Mouse (Mus musculus): ENCODE results near the gene Gm20388.

The Gm20388 gene

GRCm38 (mm10) chr8:123655351-123655779 is 3744.7 kb downstream of the Gm20388 start:
- DNase-seq, result peak; percentile 20

GRCm38 (mm10) chr8:123657826-123658225 is 3747.2 kb downstream of the Gm20388 start:
- no peak for DNase-seq

GRCm38 (mm10) chr8:123659469-123660057 is 3748.9 kb downstream of the Gm20388 start:
- no peak for DNase-seq

- DNase-seq, result no peak
These were observed 3750.9 kb downstream of the Gm20388 start for GRCm38 (mm10) chr8:123661515-123661914.

GRCm38 (mm10) chr8:123665580-123665979 is 3754.9 kb downstream of the Gm20388 start:
- no peak for DNase-seq

- DNase-seq, result no peak
These were observed 3756.2 kb downstream of the Gm20388 start for GRCm38 (mm10) chr8:123666832-123667231.

GRCm38 (mm10) chr8:123668681-123669080 is 3758.0 kb downstream of the Gm20388 start:
- no peak for DNase-seq

- no peak for DNase-seq
These were observed 3760.1 kb downstream of the Gm20388 start for GRCm38 (mm10) chr8:123670766-123671165.

- DNase-seq, result no peak
These were observed 3760.8 kb downstream of the Gm20388 start for GRCm38 (mm10) chr8:123671454-123671853.

GRCm38 (mm10) chr8:123672648-123673047 is 3762.0 kb downstream of the Gm20388 start:
- no peak for DNase-seq

GRCm38 (mm10) chr8:123675611-123676010 is 3765.0 kb downstream of the Gm20388 start:
- no peak for DNase-seq

- DNase-seq, result no peak
These were observed 3767.7 kb downstream of the Gm20388 start for GRCm38 (mm10) chr8:123678390-123678789.

GRCm38 (mm10) chr8:123682073-123682761 is 3771.6 kb downstream of the Gm20388 start:
- no peak for DNase-seq

- DNase-seq, result no peak
These were observed 3772.7 kb downstream of the Gm20388 start for GRCm38 (mm10) chr8:123683321-123683720.

GRCm38 (mm10) chr8:123684806-123685205 is 3774.2 kb downstream of the Gm20388 start:
- no peak for DNase-seq

- no peak for DNase-seq
These were observed 3774.8 kb downstream of the Gm20388 start for GRCm38 (mm10) chr8:123685477-123685876.

GRCm38 (mm10) chr8:123687826-123688225 is 3777.2 kb downstream of the Gm20388 start:
- DNase-seq, result no peak

- DNase-seq, result no peak
These were observed 3781.7 kb downstream of the Gm20388 start for GRCm38 (mm10) chr8:123692165-123692962.

GRCm38 (mm10) chr8:123696167-123696566 is 3785.5 kb downstream of the Gm20388 start:
- no peak for DNase-seq

GRCm38 (mm10) chr8:123697329-123697728 is 3786.7 kb downstream of the Gm20388 start:
- DNase-seq, result no peak

GRCm38 (mm10) chr8:123700399-123701070 is 3789.9 kb downstream of the Gm20388 start:
- no peak for DNase-seq

GRCm38 (mm10) chr8:123701952-123702587 is 3791.4 kb downstream of the Gm20388 start:
- no peak for DNase-seq

- DNase-seq, result no peak
These were observed 3794.7 kb downstream of the Gm20388 start for GRCm38 (mm10) chr8:123705376-123705775.
